Mouse (Mus musculus) adrenal gland, adult 18-20 months (tissue): Measurements from ENCODE around the gene Fbxo11. TPM values are rescaled to one million over a fixed set of nuclear protein-coding genes. Genes with fewer than 3 reads are reported as not detected.
"Not testable (repeated sequence)": the region's sequence is repeated elsewhere in the genome, so short reads cannot be mapped to it uniquely, and the experiment has no call there.

ENCODE experiments used
- DNase-seq, 2 experiments: peaks; one replicate each; pipeline ENCODE4 v3.0.0; 2021 to 2022; ENCODE audit warnings: low spot score in 2 of 2
- total RNA-seq, 2 experiments: library from RNA; stranded (reverse); gene quantifications; 1 replicate in 1 of 2; 2 replicates in 1 of 2; pipeline ENCODE4 v1.2.3; 2021

Gene Fbxo11
- total RNA-seq, 2 experiments from 2014 or later: 53.0 to 69.0 TPM

DNA sequence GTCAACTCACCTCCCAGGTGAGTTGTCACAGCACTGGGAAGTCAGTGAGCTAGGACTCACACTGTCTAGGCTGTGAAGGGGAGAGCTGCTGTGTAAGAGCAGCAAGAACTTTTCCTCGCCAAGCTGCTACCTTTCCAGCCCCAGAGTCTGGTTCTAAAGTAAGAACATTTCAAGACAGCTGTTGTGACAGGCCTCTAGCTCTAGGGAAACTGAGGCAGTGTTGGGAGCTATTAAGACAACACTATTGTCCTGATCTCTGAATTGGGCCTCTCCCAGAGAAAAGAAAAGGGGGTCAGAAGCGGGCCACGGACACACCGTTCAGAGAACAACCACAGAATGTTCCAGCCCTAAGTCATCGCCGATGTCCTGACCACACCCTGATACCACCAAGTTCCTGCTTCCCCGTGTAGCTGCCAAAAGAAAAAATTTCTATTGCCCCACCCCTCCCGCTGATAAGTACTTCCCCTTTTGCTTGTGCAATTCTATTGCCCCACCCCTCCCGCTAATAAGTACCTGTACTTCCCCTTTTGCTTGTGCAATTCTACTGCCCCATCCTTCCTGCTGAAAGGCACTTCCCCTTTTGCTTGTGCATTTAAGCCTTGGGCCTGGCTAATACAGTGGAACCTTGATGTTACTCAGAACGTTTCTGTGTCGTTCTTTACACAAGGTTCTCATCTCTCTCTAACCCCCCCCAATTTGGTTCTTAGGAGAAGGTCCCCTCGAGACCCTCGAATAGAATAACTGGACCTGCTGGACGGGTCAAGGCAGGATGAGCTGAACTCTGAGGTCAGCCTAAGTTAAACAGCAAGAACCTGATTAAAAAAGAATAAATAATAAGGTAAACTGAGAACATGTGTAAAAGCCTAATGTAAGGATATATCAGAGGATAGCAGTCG lies 93.1 kb downstream of the Fbxo11 start:
- DNase-seq: not testable (repeated sequence)

DNA sequence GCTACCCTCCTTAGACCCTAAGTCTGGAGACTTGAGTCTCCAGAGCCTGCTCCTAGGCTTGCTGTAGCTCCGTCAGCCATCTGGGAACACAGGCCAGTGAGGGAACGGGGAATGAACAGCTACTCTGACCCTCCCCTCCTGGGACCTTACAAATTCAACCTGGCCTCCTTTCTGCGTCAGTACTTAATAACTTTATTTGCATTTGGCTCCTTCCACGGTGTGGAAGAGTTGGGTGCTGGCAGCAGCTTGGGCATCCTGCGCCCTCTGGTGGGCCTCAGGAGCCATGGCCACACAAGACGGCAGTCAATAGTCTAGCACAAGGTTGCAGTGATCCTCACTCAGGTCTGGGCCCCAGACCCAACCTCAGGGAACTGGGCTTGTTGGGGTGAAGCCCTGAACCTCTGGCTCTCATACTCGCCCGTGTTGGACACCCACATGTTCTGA lies 96.6 kb downstream of the Fbxo11 start:
- not testable (repeated sequence) for DNase-seq

DNA sequence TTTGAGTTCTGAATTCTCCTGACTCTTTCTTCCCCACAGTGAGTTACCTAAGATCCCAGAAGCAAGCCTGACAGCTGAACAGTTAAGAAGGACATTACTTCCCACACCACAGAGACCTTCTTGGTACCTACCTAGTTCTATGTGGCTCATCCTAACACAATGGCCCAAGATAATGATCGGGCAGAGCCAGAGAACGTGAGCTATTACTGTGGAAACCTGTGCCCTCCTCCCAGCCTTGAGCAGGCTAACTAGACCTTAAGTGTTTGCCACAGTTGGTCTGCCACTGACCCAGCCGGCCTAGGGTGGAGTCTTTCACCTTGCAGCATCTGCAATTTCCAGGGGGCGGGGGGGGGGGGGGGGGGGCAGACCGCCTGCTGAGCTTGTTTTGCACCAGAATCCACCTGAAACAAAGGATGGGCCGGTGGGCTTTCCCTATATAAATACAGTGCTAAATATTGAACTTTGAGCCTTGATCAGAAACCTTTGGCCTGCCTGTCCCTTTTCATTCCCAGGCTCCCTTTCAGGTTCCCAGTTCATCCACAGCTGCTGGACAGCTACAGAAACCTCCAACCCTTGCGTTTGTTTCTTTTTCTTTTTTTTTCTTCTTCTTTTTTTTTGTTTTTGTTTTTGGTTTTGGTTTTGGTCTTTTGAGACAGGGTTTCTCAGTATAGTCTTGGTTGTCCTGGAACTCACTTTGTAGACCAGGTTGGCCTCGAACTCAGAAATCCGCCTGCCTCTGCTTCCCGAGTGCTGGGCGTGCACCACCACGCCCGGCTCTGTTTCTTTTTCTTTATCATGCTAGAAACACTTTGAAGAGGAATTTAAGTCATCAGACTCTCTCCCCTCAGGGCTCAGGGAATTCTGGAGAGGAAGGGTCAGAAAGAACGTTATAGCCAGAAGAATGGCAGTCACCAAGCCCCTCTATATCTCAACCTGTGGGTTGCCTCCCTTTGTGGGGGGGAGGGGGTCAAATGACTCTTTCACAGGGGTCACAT lies 101.7 kb downstream of the Fbxo11 start:
- no peak for DNase-seq

DNA sequence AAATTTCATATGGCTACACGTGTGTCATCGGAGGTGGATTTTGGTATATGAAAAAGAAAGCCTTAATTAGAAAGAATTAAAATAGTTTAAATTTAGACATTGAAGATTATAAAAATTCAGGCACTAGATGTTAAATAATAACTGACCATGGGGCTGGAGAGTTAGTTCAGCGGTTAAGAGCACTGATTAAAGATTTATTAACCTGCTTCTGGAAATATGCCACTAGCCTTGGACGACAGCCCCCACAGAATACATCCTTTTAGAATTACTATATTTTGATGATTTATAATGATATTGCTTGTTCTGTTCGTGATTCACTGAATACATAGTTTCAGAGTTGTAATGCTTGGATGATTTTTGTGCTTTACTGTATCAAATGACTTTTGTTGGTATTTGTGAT lies 105.2 kb downstream of the Fbxo11 start:
- not testable (repeated sequence) for DNase-seq

DNA sequence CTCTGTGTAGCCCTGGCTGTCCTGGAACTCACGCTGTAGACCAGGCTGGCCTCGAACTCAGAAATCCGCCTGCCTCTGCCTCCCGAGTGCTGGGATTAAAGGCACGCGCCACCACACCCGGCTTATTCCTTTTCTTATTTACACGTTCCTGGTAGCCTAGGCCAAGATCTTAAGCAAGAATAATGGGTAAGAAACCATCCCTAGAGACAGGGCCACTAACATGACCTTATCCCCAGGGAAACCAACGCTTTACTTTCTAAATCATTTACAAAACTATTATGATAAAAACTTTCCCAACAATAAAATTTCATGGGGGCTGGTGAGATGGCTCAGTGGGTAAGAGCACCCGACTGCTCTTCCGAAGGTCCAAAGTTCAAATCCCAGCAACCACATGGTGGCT lies 105.7 kb downstream of the Fbxo11 start:
- DNase-seq: not testable (repeated sequence)

DNA sequence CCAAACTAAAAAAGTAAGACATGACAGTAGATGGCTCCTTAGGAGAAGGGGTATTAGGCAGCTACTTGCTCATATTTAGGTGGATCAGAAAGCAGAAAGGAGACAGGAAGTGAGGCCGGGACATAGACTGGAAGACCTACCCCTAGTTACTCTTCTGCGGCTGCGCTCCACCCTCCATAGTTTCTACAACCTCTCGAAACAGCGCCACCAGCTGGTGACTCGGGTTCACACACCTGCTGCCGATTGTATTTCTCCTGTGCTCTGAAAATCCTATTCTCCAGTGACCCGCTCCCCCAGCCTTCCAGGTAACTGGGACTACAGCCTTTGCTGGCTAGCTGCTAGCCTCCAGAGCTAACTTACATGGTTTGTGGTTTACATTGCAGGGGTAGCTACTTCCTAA lies 106.8 kb downstream of the Fbxo11 start:
- no peak for DNase-seq

DNA sequence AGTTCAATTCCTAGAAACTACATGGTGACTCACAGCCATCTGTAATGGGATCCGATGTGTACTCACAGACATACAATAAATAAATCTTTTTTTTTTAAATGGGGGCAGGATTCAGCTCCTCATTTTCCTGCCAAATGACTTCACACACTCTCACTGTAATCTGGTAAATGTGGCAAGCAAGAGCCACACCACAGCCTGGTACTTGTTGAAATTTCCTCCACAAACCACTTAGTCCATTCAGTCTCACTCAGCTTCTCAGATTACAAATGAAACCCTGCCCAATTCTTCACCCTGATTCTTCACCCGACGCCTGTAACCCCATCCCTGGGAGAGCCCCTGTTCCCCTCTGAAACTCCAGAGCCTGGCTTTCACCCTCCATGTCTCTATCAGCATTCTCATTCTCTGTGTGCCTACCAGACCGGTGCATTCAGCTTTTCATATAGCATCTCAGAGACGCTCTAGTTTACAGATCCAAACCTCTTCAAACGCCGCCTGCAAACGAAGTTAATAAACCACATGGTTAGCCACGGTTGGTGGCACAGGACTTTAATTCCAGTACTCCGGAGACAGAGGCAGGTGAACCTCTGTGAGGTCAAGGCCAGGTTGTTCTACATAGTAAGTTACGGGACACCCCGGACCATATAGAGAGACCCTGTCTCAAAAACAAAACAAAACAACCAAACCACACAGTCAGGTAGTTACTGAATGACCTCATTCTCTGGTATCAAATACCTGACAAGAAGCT lies 107.8 kb downstream of the Fbxo11 start:
- no peak for DNase-seq

DNA sequence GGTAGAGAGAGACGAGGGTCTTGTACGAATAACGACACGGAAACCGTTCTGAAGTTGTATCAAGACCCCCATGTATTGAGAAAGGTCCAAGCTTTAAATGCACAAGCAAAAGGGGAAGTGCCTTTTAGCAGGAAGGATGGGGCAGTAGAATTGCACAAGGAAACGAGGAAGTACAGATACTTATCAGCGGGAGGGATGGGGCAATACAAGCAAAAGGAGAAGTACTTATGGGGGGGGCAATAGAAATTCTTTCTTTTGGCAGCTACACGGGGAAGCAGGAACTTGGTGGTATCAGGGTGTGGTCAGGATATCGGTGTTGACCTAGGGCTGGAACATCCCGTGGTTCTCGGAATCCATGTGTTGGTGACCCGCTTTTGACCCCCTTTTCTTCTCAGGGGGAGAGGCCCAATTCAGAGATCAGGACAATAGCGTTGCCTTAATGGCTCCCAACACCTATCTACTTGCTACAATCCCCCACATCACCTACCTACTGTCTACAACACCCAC lies 110.4 kb downstream of the Fbxo11 start:
- DNase-seq: not testable (repeated sequence)

DNA sequence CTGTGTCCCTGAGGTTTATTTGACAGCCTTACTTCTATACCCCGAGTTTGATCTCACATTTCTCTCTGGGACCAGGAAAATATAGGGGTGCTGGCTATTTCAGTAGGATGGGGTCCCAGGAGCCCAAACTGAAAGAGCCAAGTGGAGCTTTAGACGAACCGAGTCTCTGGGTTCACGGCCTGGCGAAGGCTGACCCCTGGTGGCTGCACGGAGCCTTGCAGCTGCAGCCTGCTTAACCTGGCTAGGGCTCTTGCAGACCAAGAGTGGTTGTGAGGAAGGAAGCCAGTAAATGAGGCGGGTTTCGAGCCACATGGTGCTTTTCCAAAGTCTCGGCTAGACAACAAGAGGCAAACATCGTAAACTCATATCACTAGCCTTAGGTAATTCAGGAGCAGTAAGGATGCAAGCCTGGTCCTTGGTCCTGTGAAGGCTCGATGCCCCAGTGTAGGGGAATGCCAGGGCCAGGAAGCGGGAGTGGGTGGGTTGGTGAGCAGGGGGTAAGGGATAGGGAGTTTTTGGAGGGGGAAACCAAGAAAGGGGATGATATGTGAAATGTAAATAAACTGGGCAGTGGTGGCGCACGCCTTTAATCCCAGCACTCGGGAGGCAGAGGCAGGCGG lies 116.0 kb downstream of the Fbxo11 start:
- DNase-seq: peak; percentile 79 to 80

Other genes starting within 250 kb of the Fbxo11 start
- gene Rpl36-ps4, start 144.3 kb downstream of the Fbxo11 start, total RNA-seq: not detected
- gene Msh6, start 90.2 kb downstream of the Fbxo11 start, total RNA-seq: 10 to 100 TPM; 12.6 to 14.0 TPM